Mouse (Mus musculus) embryonic facial prominence, embryonic 10.5 days (tissue): ENCODE results near the gene Syt5. TPM values are rescaled to one million over a fixed set of nuclear protein-coding genes. Genes with fewer than 3 reads are reported as not detected.

ENCODE experiments used
- DNase-seq: peaks from one replicate; pipeline ENCODE4 v3.0.0-alpha.2; 2017; ENCODE audit warnings: low spot score
- H3K27ac ChIP-seq: fragments of 300-500 bp; sonication (generic); replicated peaks from 2 replicates; pipeline ENCODE4 v1.5.1; 2016; ENCODE audit warnings: mild to moderate bottlenecking
- H3K27me3 ChIP-seq: fragments of 300-500 bp; sonication (generic); replicated peaks from 2 replicates; pipeline ENCODE4 v1.6.1; 2016; ENCODE audit warnings: low read depth, mild to moderate bottlenecking; ENCODE audit not compliant: poor library complexity, severe bottlenecking
- H3K36me3 ChIP-seq: fragments of 300-500 bp; sonication (generic); replicated peaks from 2 replicates; pipeline ENCODE4 v1.6.1; 2016; ENCODE audit warnings: mild to moderate bottlenecking, moderate library complexity
- H3K4me1 ChIP-seq: fragments of 300-500 bp; sonication (generic); 2 replicates; pipeline ENCODE4 v1.6.1; 2016
- H3K4me3 ChIP-seq: fragments of 300-500 bp; sonication (generic); 2 replicates; pipeline ENCODE4 v1.5.1; 2016; ENCODE audit warnings: mild to moderate bottlenecking, moderate library complexity
- H3K9me3 ChIP-seq: fragments of 300-500 bp; sonication (generic); 2 replicates; pipeline ENCODE4 v1.6.1; 2016; ENCODE audit warnings: mild to moderate bottlenecking
- WGBS: fragments of 180-500 bp; shearing (Covaris S2); methylation state at CpG from one replicate; pipeline ENCODE4 v1.1.7; 2016; 5-methylcytosine and 5-hydroxymethylcytosine counted together
- polyA plus RNA-seq: library from polyadenylated mRNA; unstranded; fragments of >200 nt; fragmentation: Nextera tagmentation; extraction: Ambion mirVana; gene quantifications from 2 replicates; pipeline ENCODE4 v1.2.1, GENCODE M21; 2016

Gene Syt5
- polyA plus RNA-seq, 1 experiment from 2014 or later: 5.6 TPM

GRCm38 (mm10) chr7:4516332-4517050 is 30.9 kb downstream of the Syt5 start, which contains the start of gene Tnnt1:
Gene Tnnt1, minus strand, starts transcription at chr7:4516382.
- Histone ChIP-seq H3K27ac (peak within 1 kb of the TSS; percentile 71), H3K4me1 (peaks cover 35% of the 10 kb centered on the region)
- WGBS: 16% methylated on average over 4 of the region's 4 CpGs

GRCm38 (mm10) chr7:4515853-4516252 is 31.5 kb downstream of the Syt5 start:
- Histone ChIP-seq H3K36me3 (no peaks in the 10 kb centered on the region), H3K9me3 (no peaks in the 10 kb centered on the region), H3K4me3 (peak overlapping the region; percentile 8; the same call in 1 of the 2 replicates), H3K27ac (peak overlapping the region; percentile 71), H3K4me1 (peaks cover 29% of the 10 kb centered on the region), H3K27me3 (peaks cover 9% of the 10 kb centered on the region)
- 62% methylated on average over 6 of the region's 6 CpGs for WGBS
- no peak for DNase-seq

More at GRCm38 (mm10) chr7:4516332-4517050, 30.9 kb downstream of the Syt5 start, which contains the start of gene Tnnt1:
- Histone ChIP-seq H3K9me3 (no peaks in the 10 kb centered on the region), H3K36me3 (no peaks in the 10 kb centered on the region), H3K27me3 (peaks cover 12% of the 10 kb centered on the region), H3K4me3 (peak within 1 kb of the TSS; percentile 8; the same call in 1 of the 2 replicates)
- peak; percentile 48 for DNase-seq

- peaks cover 4% of the 10 kb centered on the region; the same call in 1 of the 2 replicates for H3K27me3 ChIP-seq
- no peak for DNase-seq
- 62% methylated on average over 6 of the region's 6 CpGs for WGBS
- H3K9me3 ChIP-seq: no peaks in the 10 kb centered on the region
- no peaks in the 10 kb centered on the region for H3K36me3 ChIP-seq
- peak overlapping the region; percentile 41 for H3K27ac ChIP-seq
- H3K4me1 ChIP-seq: peaks cover 31% of the 10 kb centered on the region
- peak overlapping the region; percentile 4; the same call in 1 of the 2 replicates for H3K4me3 ChIP-seq
These were observed 33.3 kb downstream of the Syt5 start for GRCm38 (mm10) chr7:4513829-4514712.

GRCm38 (mm10) chr7:4513236-4513635 is 34.1 kb downstream of the Syt5 start:
- Histone ChIP-seq H3K27me3 (peaks cover 11% of the 10 kb centered on the region; the same call in 1 of the 2 replicates), H3K36me3 (no peaks in the 10 kb centered on the region), H3K27ac (peak overlapping the region; percentile 4; the same call in 1 of the 2 replicates), H3K4me1 (peaks cover 31% of the 10 kb centered on the region), H3K4me3 (no peak overlapping the region), H3K9me3 (no peaks in the 10 kb centered on the region)
- peak; percentile 64 for DNase-seq
- 22% methylated on average over 13 of the region's 13 CpGs for WGBS

GRCm38 (mm10) chr7:4511489-4512224 is 35.7 kb downstream of the Syt5 start:
- Histone ChIP-seq H3K4me1 (peaks cover 31% of the 10 kb centered on the region), H3K27ac (no peak overlapping the region), H3K9me3 (no peaks in the 10 kb centered on the region), H3K27me3 (peaks cover 11% of the 10 kb centered on the region; the same call in 1 of the 2 replicates), H3K4me3 (no peak overlapping the region), H3K36me3 (no peaks in the 10 kb centered on the region)
- DNase-seq: no peak
- 81% methylated on average over 8 of the region's 8 CpGs for WGBS

DNA sequence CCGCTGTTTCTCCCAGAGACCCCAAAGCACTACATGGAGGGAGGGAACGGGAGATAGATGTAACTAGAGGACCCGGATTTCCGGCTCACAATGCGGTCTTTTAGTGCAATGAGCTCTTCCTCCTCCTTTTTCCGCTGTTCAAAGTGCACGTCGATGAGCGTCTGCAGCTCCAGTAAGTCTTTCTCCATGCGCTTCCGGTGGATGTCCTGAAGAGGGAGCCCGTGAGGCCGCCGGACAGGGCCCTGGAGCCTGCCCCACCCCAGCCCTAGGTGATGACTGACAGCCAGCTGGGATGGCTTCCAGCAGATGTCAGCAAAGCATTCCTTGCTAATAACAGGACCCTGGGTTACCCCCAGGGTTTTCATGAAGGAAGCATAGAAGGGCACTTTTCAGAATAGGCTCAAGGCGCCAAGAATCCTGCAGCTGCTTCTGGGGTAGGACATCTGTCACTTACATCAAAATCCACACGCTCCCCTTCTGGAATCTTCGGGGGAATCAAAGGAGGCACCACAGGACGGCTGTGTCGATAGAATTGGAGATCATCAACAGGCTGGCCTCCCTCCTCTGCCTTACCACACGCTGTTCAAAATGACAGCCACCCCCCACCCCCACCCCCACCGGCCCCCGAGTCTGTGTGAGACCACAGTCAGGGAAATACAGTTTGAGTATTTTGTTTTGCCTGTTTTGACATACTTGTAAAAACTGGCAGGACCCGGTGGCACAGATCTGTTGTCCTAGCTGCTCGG is 37.3 kb downstream of the Syt5 start:
- Histone ChIP-seq H3K9me3 (no peaks in the 10 kb centered on the region), H3K4me3 (peak overlapping the region; percentile 30; the same call in 1 of the 2 replicates), H3K4me1 (peaks cover 19% of the 10 kb centered on the region), H3K36me3 (no peaks in the 10 kb centered on the region), H3K27ac (no peak overlapping the region), H3K27me3 (peaks cover 11% of the 10 kb centered on the region; the same call in 1 of the 2 replicates)
- peak; percentile 88 for DNase-seq
- 17% methylated on average over 24 of the region's 24 CpGs for WGBS

- H3K27ac ChIP-seq: no peak overlapping the region
- DNase-seq: no peak
- peaks cover 12% of the 10 kb centered on the region; the same call in 1 of the 2 replicates for H3K4me1 ChIP-seq
- 92% methylated on average over 8 of the region's 8 CpGs for WGBS
- no peak overlapping the region for H3K4me3 ChIP-seq
- no peaks in the 10 kb centered on the region for H3K9me3 ChIP-seq
- H3K36me3 ChIP-seq: no peaks in the 10 kb centered on the region
- H3K27me3 ChIP-seq: peaks cover 11% of the 10 kb centered on the region; the same call in 1 of the 2 replicates
These were observed 38.6 kb downstream of the Syt5 start for GRCm38 (mm10) chr7:4508739-4509116.

DNA sequence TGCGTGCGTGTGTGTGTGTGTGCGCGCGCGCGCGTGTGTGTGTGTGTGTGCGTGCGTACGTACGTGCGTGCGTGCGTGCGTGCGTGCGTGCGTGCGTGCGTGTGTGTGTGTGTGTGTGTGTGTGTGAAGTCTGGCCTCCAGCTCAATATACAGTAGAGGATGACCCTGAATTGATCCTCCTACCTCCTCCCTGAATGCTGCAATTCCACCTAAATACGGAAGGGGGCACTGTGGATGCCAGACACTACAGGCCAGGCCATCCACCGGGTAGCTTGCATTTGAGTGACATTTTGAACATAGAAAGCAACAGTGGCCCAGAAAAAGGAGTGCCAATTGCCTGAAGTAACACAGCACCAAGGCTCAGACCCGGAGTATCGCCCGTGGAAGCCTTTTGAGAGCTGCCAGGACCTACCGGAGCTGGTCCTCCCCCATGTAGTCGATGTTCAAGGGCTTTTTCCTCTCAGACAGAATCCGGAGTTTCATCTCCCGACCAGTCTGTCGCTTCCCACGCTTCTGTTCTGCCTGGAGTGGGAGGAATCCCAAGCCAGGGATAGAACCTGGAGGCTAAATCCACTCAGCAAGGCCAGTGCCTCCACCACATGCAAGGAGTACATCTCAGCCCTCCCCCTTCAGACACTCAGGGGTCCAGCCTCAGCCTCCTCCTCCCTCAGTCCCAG is 39.1 kb downstream of the Syt5 start:
- Histone ChIP-seq H3K4me3 (no peak overlapping the region), H3K4me1 (peaks cover 8% of the 10 kb centered on the region; the same call in 1 of the 2 replicates), H3K27ac (no peak overlapping the region), H3K27me3 (peaks cover 11% of the 10 kb centered on the region; the same call in 1 of the 2 replicates), H3K36me3 (no peaks in the 10 kb centered on the region), H3K9me3 (no peaks in the 10 kb centered on the region)
- WGBS: 73% methylated on average over 32 of the region's 32 CpGs
- DNase-seq: no peak

DNA sequence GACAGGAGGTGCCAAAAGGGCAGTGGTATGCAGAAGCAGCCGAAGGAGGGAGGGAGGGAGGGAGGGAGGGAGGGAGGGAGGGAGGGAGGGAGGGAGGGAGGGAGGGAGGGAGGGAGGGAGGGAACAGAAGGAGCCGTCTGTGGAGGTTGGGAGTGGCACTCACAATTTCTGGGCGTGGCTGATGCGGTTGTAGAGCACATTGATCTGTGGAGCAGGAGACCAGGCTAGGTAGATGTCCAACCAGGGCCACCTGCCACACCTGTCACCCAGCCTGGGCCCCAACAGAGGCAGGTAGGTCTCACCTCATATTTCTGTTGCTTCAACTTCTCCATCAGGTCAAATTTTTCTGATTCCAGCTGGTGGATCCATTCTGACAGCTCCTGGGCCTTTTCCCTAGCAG is 40.1 kb downstream of the Syt5 start:
- 69% methylated on average over 3 of the region's 4 CpGs for WGBS
- Histone ChIP-seq H3K27me3 (peaks cover 11% of the 10 kb centered on the region; the same call in 1 of the 2 replicates), H3K36me3 (no peaks in the 10 kb centered on the region), H3K27ac (no peak overlapping the region), H3K4me3 (no peak overlapping the region), H3K4me1 (peaks cover 10% of the 10 kb centered on the region; the same call in 1 of the 2 replicates), H3K9me3 (no peaks in the 10 kb centered on the region)
- DNase-seq: no peak

DNA sequence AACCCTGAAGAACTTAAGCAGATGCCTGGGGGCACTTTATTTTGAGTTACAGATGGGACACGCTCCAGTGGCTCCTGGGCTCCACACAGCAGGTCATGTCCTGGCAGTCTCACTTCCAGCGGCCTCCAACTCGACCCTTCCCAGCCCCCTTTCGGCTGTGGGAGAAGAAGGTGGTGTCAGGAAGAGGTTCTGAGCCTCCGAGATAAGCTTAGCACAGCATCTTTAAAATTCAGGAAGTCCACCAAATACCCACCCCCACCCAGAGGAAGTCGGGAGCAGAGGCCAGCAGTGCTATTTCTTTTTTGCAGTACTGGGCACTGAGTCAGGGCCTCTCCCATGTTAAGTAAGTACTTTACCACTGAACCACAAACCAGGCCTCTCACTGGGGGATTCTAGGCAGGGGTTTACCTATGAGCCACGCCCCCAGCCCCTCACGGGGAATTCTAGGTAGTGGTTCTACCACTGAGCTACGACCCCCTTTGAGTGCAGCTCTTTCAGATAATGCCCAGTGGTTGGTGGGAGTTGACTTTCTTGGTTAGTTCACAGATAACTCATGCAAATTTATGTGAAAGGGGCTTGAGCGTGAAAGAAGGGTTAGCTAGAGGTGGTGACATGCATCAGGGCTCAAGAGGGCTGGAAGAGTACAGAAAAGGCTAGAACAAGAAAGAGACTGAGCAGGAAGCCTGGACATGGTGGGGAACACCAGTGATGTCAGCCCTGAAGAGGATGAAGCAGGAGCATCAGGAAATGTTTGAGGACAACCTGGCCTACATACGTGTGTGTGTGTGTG is 42.5 kb downstream of the Syt5 start:
- H3K27me3 ChIP-seq: peaks cover 11% of the 10 kb centered on the region; the same call in 1 of the 2 replicates

More for the DNA sequence above, 42.5 kb downstream of the Syt5 start:
- no peaks in the 10 kb centered on the region; the same call in 1 of the 2 replicates for H3K9me3 ChIP-seq
- DNase-seq: no peak
- 62% methylated on average over 11 of the region's 11 CpGs for WGBS
- H3K27ac ChIP-seq: no peak overlapping the region
- H3K4me1 ChIP-seq: peaks cover 15% of the 10 kb centered on the region
- no peak overlapping the region for H3K4me3 ChIP-seq
- H3K36me3 ChIP-seq: no peaks in the 10 kb centered on the region
